Mouse (Mus musculus): ENCODE measurements around the gene Mbd3.
A peak's percentile ranks its signal among the peaks of the same experiment; 100 is the strongest.

The Mbd3 gene

GRCm38 (mm10) chr10:80399191-80399972 is at the start of gene Mbd3:
Gene Mbd3, minus strand, starts transcription at chr10:80399550.
- DNase-seq (ENCODE audit: low spot score) = peak; percentile 100

- DNase-seq (ENCODE audit: low spot score) = peak; percentile 85
These were observed 46.7 kb upstream of the Mbd3 start for GRCm38 (mm10) chr10:80445898-80446601.

GRCm38 (mm10) chr10:80445052-80445451 is 45.7 kb upstream of the Mbd3 start:
- no peak for DNase-seq (ENCODE audit: low spot score)

GRCm38 (mm10) chr10:80444339-80445045 is 45.1 kb upstream of the Mbd3 start:
- no peak for DNase-seq (ENCODE audit: low spot score)

GRCm38 (mm10) chr10:80443575-80444278 is 44.4 kb upstream of the Mbd3 start:
- DNase-seq (ENCODE audit: low spot score) = no peak

- DNase-seq (ENCODE audit: low spot score) = no peak
These were observed 43.6 kb upstream of the Mbd3 start for GRCm38 (mm10) chr10:80442989-80443388.

- DNase-seq (ENCODE audit: low spot score) = no peak
These were observed 42.2 kb upstream of the Mbd3 start for GRCm38 (mm10) chr10:80441598-80441997.

GRCm38 (mm10) chr10:80440031-80440430 is 40.7 kb upstream of the Mbd3 start:
- no peak for DNase-seq (ENCODE audit: low spot score)

GRCm38 (mm10) chr10:80437973-80438372 is 38.6 kb upstream of the Mbd3 start:
- peak; percentile 74 for DNase-seq (ENCODE audit: low spot score)

GRCm38 (mm10) chr10:80436276-80436675 is 36.9 kb upstream of the Mbd3 start:
- peak; percentile 63 for DNase-seq (ENCODE audit: low spot score)

- peak; percentile 73 for DNase-seq (ENCODE audit: low spot score)
These were observed 36.4 kb upstream of the Mbd3 start for GRCm38 (mm10) chr10:80435764-80436163.

GRCm38 (mm10) chr10:80434823-80435222 is 35.5 kb upstream of the Mbd3 start:
- DNase-seq (ENCODE audit: low spot score) = no peak

- no peak for DNase-seq (ENCODE audit: low spot score)
These were observed 34.9 kb upstream of the Mbd3 start for GRCm38 (mm10) chr10:80434233-80434592.

- DNase-seq (ENCODE audit: low spot score) = peak; percentile 95
These were observed 34.3 kb upstream of the Mbd3 start, which contains the start of gene Tcf3 for GRCm38 (mm10) chr10:80433513-80434232. Gene Tcf3, minus strand, starts transcription at chr10:80433647.

- DNase-seq (ENCODE audit: low spot score) = no peak
These were observed 33.7 kb upstream of the Mbd3 start for GRCm38 (mm10) chr10:80432936-80433512.

- DNase-seq (ENCODE audit: low spot score) = no peak
These were observed 33.0 kb upstream of the Mbd3 start for GRCm38 (mm10) chr10:80432387-80432785.

GRCm38 (mm10) chr10:80431570-80432386 is 32.4 kb upstream of the Mbd3 start:
- no peak for DNase-seq (ENCODE audit: low spot score)

- DNase-seq (ENCODE audit: low spot score) = no peak
These were observed 31.1 kb upstream of the Mbd3 start for GRCm38 (mm10) chr10:80430375-80430980.

- no peak for DNase-seq (ENCODE audit: low spot score)
These were observed 30.4 kb upstream of the Mbd3 start for GRCm38 (mm10) chr10:80429800-80430199.

- DNase-seq (ENCODE audit: low spot score) = no peak
These were observed 25.7 kb upstream of the Mbd3 start for GRCm38 (mm10) chr10:80425041-80425440.
